Mouse (Mus musculus) monocyte, adult 2 months (primary cell): ENCODE data around the gene Slc36a3.
"Not testable (repeated sequence)": the region's sequence is repeated elsewhere in the genome, so short reads cannot be mapped to it uniquely, and the experiment has no call there.

Experiments
- DNase-seq, 2 experiments: peaks; one replicate each; pipeline ENCODE4 v3.0.0; 2022; ENCODE audit warnings: low spot score in 2 of 2, low read depth in 1 of 2

The Slc36a3 gene

GRCm38 (mm10) chr11:55109521-55110300 is 41.8 kb downstream of the Slc36a3 start:
- no peak for DNase-seq

GRCm38 (mm10) chr11:55106636-55107035 is 44.9 kb downstream of the Slc36a3 start:
- peak in 1 of 2 experiments; percentile 40 for DNase-seq

- DNase-seq: no peak
Observed at GRCm38 (mm10) chr11:55105389-55105788, 46.1 kb downstream of the Slc36a3 start.

GRCm38 (mm10) chr11:55103229-55103628 is 48.3 kb downstream of the Slc36a3 start:
- no peak for DNase-seq

GRCm38 (mm10) chr11:55102015-55102414 is 49.5 kb downstream of the Slc36a3 start:
- no peak for DNase-seq

GRCm38 (mm10) chr11:55099868-55100267 is 51.6 kb downstream of the Slc36a3 start:
- no peak for DNase-seq

GRCm38 (mm10) chr11:55099019-55099771 is 52.3 kb downstream of the Slc36a3 start:
- DNase-seq: no peak

GRCm38 (mm10) chr11:55098189-55098915 is 53.2 kb downstream of the Slc36a3 start:
- no peak for DNase-seq

- DNase-seq: peak; percentile 87 to 93
Observed at GRCm38 (mm10) chr11:55097463-55098188, 53.9 kb downstream of the Slc36a3 start, which contains the start of gene Gm2a. Gm2a (plus strand) TSS chr11:55098115.

- DNase-seq: no peak
Observed at GRCm38 (mm10) chr11:55096731-55097462, 54.6 kb downstream of the Slc36a3 start.

- not testable (repeated sequence) for DNase-seq
Observed at GRCm38 (mm10) chr11:55096296-55096695, 55.2 kb downstream of the Slc36a3 start.

GRCm38 (mm10) chr11:55093096-55093495 is 58.4 kb downstream of the Slc36a3 start:
- no peak for DNase-seq

- no peak for DNase-seq
Observed at GRCm38 (mm10) chr11:55089892-55090291, 61.6 kb downstream of the Slc36a3 start.

GRCm38 (mm10) chr11:55087006-55087405 is 64.5 kb downstream of the Slc36a3 start:
- DNase-seq: peak in 1 of 2 experiments; percentile 26

GRCm38 (mm10) chr11:55085396-55085795 is 66.1 kb downstream of the Slc36a3 start:
- DNase-seq: no peak

GRCm38 (mm10) chr11:55084629-55085028 is 66.9 kb downstream of the Slc36a3 start:
- no peak for DNase-seq

GRCm38 (mm10) chr11:55081206-55081605 is 70.3 kb downstream of the Slc36a3 start:
- no peak for DNase-seq

- DNase-seq: no peak
Observed at GRCm38 (mm10) chr11:55079180-55079579, 72.3 kb downstream of the Slc36a3 start.

GRCm38 (mm10) chr11:55078502-55078901 is 73.0 kb downstream of the Slc36a3 start:
- DNase-seq: no peak
